Mouse (Mus musculus) thymus, adult 2 months (tissue): ENCODE results near the gene Entpd3.

Source experiments
- CTCF ChIP-seq: fragments of 200-500 bp; IDR thresholded peaks from 2 replicates; pipeline ENCODE4 v1.5.1; 2012; ENCODE audit warnings: mild to moderate bottlenecking, control low read depth, low read length, moderate library complexity, borderline replicate concordance; ENCODE audit not compliant: control insufficient read depth, poor library complexity, insufficient read depth; ENCODE audit errors: extremely low read depth
- POLR2A ChIP-seq: fragments of 200-500 bp; IDR thresholded peaks from 2 replicates; pipeline ENCODE4 v1.6.1; 2012; ENCODE audit warnings: mild to moderate bottlenecking, low read length, control low read depth, moderate library complexity; ENCODE audit not compliant: control insufficient read depth, poor library complexity, insufficient read depth; ENCODE audit errors: extremely low read depth

GRCm38 (mm10) chr9:120547026-120547668, 7.5 kb downstream of the Entpd3 start:
- TF ChIP-seq CTCF (no peak), POLR2A (no peak)
